Mouse (Mus musculus): ENCODE measurements around the gene Ttll13.

GRCm38 (mm10) chr7:80232489-80233029 is 13.6 kb upstream of the Ttll13 start, which contains the start of the genes Cib1 and Gdpgp1:
- TF ChIP-seq POLR2A (IDR thresholded peaks at IDR 0.05; ENCODE audit: borderline replicate concordance, extremely low read depth, insufficient read depth, insufficient read length, poor library complexity, severe bottlenecking) (peak; percentile 46; the same call in 1 of the 2 replicates), CTCF (IDR thresholded peaks at IDR 0.05; ENCODE audit: borderline replicate concordance, extremely low read depth, insufficient read depth, insufficient read length) (no peak)

All from brain, embryonic 14.5 days (tissue).